Mouse (Mus musculus) neural tube, embryonic 12.5 days (tissue): ENCODE data around the gene Mrtfb. TPM values are rescaled to one million over a fixed set of nuclear protein-coding genes. Genes with fewer than 3 reads are reported as not detected.

Source experiments
- ATAC-seq: fragments of 200-750 bp; cut with Nextera tagmentation; 2 replicates; pipeline ENCODE4 v1.8.0; 2017; ENCODE audit warnings: low read depth, mild to moderate bottlenecking, moderate TSS enrichment, moderate library complexity; ENCODE audit not compliant: low FRiP score
- H3K27ac ChIP-seq: fragments of 300-500 bp; sonication (generic); 2 replicates; pipeline ENCODE4 v1.5.1; 2016
- H3K27me3 ChIP-seq: fragments of 300-500 bp; sonication (generic); replicated peaks from 2 replicates; pipeline ENCODE4 v1.6.1; 2016; ENCODE audit warnings: mild to moderate bottlenecking
- H3K36me3 ChIP-seq: fragments of 300-500 bp; sonication (generic); 2 replicates; pipeline ENCODE4 v1.6.1; 2016; ENCODE audit warnings: mild to moderate bottlenecking
- H3K4me1 ChIP-seq: fragments of 300-500 bp; sonication (generic); 2 replicates; pipeline ENCODE4 v1.6.1; 2016
- H3K4me2 ChIP-seq: fragments of 300-500 bp; sonication (generic); replicated peaks from 2 replicates; pipeline ENCODE4 v1.6.1; 2016; ENCODE audit warnings: mild to moderate bottlenecking
- H3K4me3 ChIP-seq: fragments of 300-500 bp; sonication (generic); 2 replicates; pipeline ENCODE4 v1.5.1; 2016
- H3K9ac ChIP-seq: fragments of 300-500 bp; sonication (generic); 2 replicates; pipeline ENCODE4 v1.6.1; 2016; ENCODE audit warnings: mild to moderate bottlenecking
- H3K9me3 ChIP-seq: fragments of 300-500 bp; sonication (generic); 2 replicates; pipeline ENCODE4 v1.6.1; 2016; ENCODE audit warnings: mild to moderate bottlenecking
- WGBS: fragments of 180-500 bp; shearing (Covaris S2); methylation state at CpG from one replicate; pipeline ENCODE4 v1.1.7; 2016; 5-methylcytosine and 5-hydroxymethylcytosine counted together
- polyA plus RNA-seq: library from polyadenylated mRNA; unstranded; fragments of >200 nt; fragmentation: Nextera tagmentation; extraction: Ambion mirVana; gene quantifications from 2 replicates; pipeline ENCODE4 v1.2.1, GENCODE M21; 2016

The Mrtfb gene
- polyA plus RNA-seq, 1 experiment from 2014 or later, result 14.8 TPM

DNA sequence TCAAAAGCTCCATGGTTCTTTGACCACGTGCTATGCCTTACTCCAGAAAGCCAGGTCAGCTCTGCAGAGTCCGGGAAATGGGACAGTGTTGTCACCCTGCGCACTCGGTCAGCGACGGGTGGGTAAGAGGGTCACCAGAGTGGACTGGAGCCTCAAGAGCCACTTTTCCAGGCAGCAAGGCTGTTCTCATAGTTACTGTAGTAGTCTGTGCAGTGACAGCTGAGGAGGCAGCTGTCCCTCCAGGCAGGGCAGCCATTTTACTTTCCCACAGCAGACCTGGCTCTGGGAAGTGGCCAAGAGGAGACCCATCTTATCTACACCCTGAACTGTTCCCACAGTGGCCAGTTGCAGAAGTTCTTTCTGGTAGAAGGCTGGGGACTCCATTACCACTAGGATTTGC is 159.2 kb downstream of the Mrtfb start:
- Histone ChIP-seq H3K4me3 (no peak overlapping the region), H3K36me3 (peaks cover 31% of the 10 kb centered on the region), H3K27ac (no peak overlapping the region), H3K4me1 (no peaks in the 10 kb centered on the region), H3K27me3 (no peaks in the 10 kb centered on the region), H3K9ac (no peak overlapping the region), H3K9me3 (no peaks in the 10 kb centered on the region), H3K4me2 (no peak overlapping the region)
- WGBS, result 94% methylated on average over 6 of the region's 6 CpGs
- no peak for ATAC-seq

DNA sequence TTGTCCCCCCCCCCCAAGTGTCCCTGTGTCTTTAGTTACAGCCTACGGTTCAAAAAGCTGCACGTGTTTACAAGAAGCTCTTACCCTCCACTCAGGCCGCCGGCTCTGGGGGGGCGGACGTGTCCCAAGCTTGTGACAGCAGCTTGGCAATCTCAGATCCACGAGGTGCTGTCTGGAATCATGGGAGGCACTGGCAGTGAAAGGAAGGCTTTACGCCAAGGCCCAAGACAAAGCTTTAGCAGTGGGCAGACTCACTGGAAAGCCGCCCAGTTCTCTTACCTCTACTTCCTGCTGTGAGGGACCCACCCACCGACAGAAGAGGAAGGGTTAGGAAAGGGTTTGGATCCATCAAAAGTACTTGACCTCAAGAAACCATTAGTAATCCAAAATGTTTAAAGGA is 160.2 kb downstream of the Mrtfb start:
- H3K4me1 ChIP-seq, result no peaks in the 10 kb centered on the region
- ATAC-seq, result no peak
- H3K9me3 ChIP-seq, result no peaks in the 10 kb centered on the region
- no peak overlapping the region for H3K9ac ChIP-seq
- H3K4me2 ChIP-seq, result no peak overlapping the region
- WGBS, result 81% methylated on average over 10 of the region's 10 CpGs
- peaks cover 21% of the 10 kb centered on the region for H3K36me3 ChIP-seq
- no peak overlapping the region for H3K27ac ChIP-seq
- no peaks in the 10 kb centered on the region for H3K27me3 ChIP-seq
- no peak overlapping the region for H3K4me3 ChIP-seq

GRCm38 (mm10) chr16:13417904-13418303 is 161.6 kb downstream of the Mrtfb start:
- Histone ChIP-seq H3K4me3 (no peak overlapping the region), H3K4me2 (no peak overlapping the region), H3K36me3 (peaks cover 11% of the 10 kb centered on the region), H3K9me3 (no peaks in the 10 kb centered on the region), H3K9ac (no peak overlapping the region), H3K27ac (no peak overlapping the region), H3K4me1 (no peaks in the 10 kb centered on the region), H3K27me3 (no peaks in the 10 kb centered on the region)
- ATAC-seq, result no peak
- WGBS, result 93% methylated on average over 5 of the region's 5 CpGs

GRCm38 (mm10) chr16:13419752-13420151 is 163.5 kb downstream of the Mrtfb start:
- Histone ChIP-seq H3K27me3 (no peaks in the 10 kb centered on the region), H3K36me3 (peaks cover 2% of the 10 kb centered on the region; the same call in 1 of the 2 replicates), H3K4me2 (no peak overlapping the region), H3K4me3 (no peak overlapping the region), H3K9ac (no peak overlapping the region), H3K4me1 (no peaks in the 10 kb centered on the region), H3K27ac (no peak overlapping the region), H3K9me3 (no peaks in the 10 kb centered on the region)
- 81% methylated on average over 2 of the region's 2 CpGs for WGBS
- no peak for ATAC-seq

DNA sequence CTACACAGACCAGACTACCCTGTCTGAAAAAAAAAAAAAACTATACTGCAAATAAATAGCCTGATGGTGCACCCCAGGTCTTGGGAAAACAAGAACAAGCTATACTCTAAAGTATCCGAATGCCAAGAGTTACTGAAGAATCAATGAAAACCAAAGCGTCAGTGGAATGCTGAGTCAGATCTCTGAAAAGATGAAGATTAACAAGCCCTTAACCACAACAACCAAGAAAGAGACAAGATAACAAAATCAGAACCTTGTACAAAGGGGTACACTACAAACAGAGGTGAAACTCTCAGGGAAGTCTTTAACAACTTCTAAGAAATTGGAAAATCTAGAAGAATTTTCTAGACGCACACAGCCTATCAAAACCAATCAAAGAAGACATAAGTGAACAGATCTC is 166.2 kb downstream of the Mrtfb start:
- no peak overlapping the region for H3K4me3 ChIP-seq
- no peaks in the 10 kb centered on the region for H3K9me3 ChIP-seq
- ATAC-seq, result no peak
- H3K4me2 ChIP-seq, result no peak overlapping the region
- H3K27me3 ChIP-seq, result no peaks in the 10 kb centered on the region
- no peak overlapping the region for H3K27ac ChIP-seq
- no peaks in the 10 kb centered on the region for H3K36me3 ChIP-seq
- H3K4me1 ChIP-seq, result no peaks in the 10 kb centered on the region
- 93% methylated on average over 3 of the region's 3 CpGs for WGBS
- H3K9ac ChIP-seq, result no peak overlapping the region

GRCm38 (mm10) chr16:13423587-13424355 is 167.5 kb downstream of the Mrtfb start:
- H3K4me2 ChIP-seq, result no peak overlapping the region
- no peak for ATAC-seq
- WGBS, result 93% methylated on average over 8 of the region's 8 CpGs
- no peaks in the 10 kb centered on the region for H3K9me3 ChIP-seq
- no peak overlapping the region for H3K4me3 ChIP-seq
- no peak overlapping the region for H3K9ac ChIP-seq
- H3K27ac ChIP-seq, result no peak overlapping the region
- H3K36me3 ChIP-seq, result no peaks in the 10 kb centered on the region
- no peaks in the 10 kb centered on the region for H3K27me3 ChIP-seq
- H3K4me1 ChIP-seq, result no peaks in the 10 kb centered on the region

- Histone ChIP-seq H3K36me3 (no peaks in the 10 kb centered on the region), H3K9me3 (no peaks in the 10 kb centered on the region), H3K9ac (no peak overlapping the region), H3K4me3 (no peak overlapping the region), H3K4me1 (no peaks in the 10 kb centered on the region), H3K4me2 (no peak overlapping the region), H3K27ac (no peak overlapping the region), H3K27me3 (no peaks in the 10 kb centered on the region)
- WGBS, result 92% methylated on average over 6 of the region's 6 CpGs
- no peak for ATAC-seq
These were observed 169.5 kb downstream of the Mrtfb start for GRCm38 (mm10) chr16:13425804-13426203.

GRCm38 (mm10) chr16:13426831-13427589 is 170.7 kb downstream of the Mrtfb start:
- Histone ChIP-seq H3K9ac (no peak overlapping the region), H3K27me3 (no peaks in the 10 kb centered on the region), H3K36me3 (no peaks in the 10 kb centered on the region), H3K27ac (no peak overlapping the region), H3K4me2 (no peak overlapping the region), H3K4me1 (no peaks in the 10 kb centered on the region), H3K9me3 (no peaks in the 10 kb centered on the region), H3K4me3 (no peak overlapping the region)
- WGBS, result 89% methylated on average over 10 of the region's 10 CpGs
- no peak for ATAC-seq

DNA sequence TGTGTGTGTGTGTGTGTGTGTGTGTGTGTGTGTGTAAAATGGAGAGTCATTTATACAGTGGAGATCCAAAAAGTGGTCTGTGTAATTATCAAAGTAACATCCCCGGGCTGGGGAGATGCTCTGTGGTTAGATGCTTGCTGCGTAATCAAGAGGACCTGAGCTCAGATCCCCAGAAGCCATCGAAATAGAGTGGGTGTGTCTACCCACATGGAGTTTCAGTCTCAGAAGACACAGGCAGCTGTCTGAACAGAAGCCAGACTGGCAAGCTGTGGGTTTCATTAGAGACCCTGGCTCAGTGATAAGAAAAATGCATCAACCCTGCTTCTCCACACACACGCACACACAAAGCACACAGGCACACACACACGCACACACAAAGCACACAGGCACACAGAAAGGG is 171.8 kb downstream of the Mrtfb start:
- no peaks in the 10 kb centered on the region for H3K4me1 ChIP-seq
- H3K27me3 ChIP-seq, result no peaks in the 10 kb centered on the region
- no peaks in the 10 kb centered on the region for H3K36me3 ChIP-seq
- no peak overlapping the region for H3K4me3 ChIP-seq
- ATAC-seq, result no peak
- no peak overlapping the region for H3K27ac ChIP-seq
- H3K9me3 ChIP-seq, result no peaks in the 10 kb centered on the region
- H3K9ac ChIP-seq, result no peak overlapping the region
- 84% methylated on average over 5 of the region's 5 CpGs for WGBS
- H3K4me2 ChIP-seq, result no peak overlapping the region

DNA sequence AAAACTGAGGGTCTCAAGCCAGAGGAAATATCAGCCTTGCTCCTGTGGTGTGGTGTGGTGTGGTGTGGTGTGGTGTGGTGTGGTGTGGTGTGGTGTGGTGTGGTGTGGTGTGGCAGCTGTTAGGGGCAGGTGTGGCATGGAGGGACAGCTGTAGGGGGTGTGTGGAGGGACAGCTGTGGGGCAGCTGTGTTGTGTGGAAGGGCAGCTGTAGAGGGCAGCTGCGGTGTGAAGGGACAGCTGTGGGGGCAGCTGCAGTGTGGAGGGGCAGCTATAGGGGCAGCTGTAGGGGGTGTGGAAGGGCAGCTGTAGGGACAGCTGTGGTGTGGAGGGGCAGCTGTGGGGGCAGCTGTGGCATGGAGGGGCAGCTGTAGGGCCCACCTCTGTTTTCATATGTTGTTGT is 172.5 kb downstream of the Mrtfb start:
- Histone ChIP-seq H3K4me2 (no peak overlapping the region), H3K36me3 (no peaks in the 10 kb centered on the region), H3K27me3 (no peaks in the 10 kb centered on the region), H3K27ac (no peak overlapping the region), H3K4me3 (no peak overlapping the region), H3K9ac (no peak overlapping the region), H3K9me3 (no peaks in the 10 kb centered on the region), H3K4me1 (no peaks in the 10 kb centered on the region)
- 100% methylated on average over 1 of the region's 1 CpGs for WGBS
- ATAC-seq, result no peak

DNA sequence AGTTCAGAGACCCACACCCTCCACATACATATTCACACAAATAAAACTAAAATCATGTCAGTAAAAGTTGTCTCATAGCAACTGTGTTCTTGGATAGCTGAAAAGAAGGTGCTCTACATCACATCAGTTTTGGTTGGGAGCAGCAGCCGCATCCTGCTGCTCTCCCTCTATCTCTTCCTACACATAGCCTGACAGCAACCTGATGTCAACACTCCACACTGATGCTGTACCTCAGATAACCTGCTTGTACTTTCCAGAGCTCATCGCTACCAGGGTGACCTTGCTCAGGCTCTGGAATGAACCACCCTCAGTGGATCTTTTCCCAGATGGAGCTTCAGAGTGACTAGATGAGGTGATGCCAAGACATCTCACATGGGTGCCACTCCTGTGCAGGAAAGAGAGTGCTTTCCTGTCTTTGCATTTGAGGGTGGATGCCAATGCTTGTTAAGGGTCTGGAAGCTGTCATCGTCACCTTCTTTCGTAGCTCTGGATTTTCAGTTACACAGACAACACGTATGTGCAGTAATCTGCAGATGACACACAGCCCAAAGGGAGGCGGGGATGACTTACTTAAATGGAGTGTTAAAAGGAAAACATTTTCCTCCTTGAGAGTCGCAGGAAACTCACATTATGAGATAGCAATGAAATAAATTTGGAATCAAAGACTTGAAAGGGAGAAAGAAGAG is 173.8 kb downstream of the Mrtfb start:
- Histone ChIP-seq H3K4me3 (no peak overlapping the region), H3K27ac (no peak overlapping the region), H3K36me3 (no peaks in the 10 kb centered on the region), H3K4me1 (no peaks in the 10 kb centered on the region), H3K4me2 (no peak overlapping the region), H3K9me3 (no peaks in the 10 kb centered on the region), H3K9ac (no peak overlapping the region), H3K27me3 (no peaks in the 10 kb centered on the region)
- 90% methylated on average over 7 of the region's 7 CpGs for WGBS
- no peak for ATAC-seq

- no peaks in the 10 kb centered on the region for H3K27me3 ChIP-seq
- H3K9ac ChIP-seq, result no peak overlapping the region
- H3K27ac ChIP-seq, result no peak overlapping the region
- ATAC-seq, result no peak
- no peaks in the 10 kb centered on the region for H3K4me1 ChIP-seq
- no peak overlapping the region for H3K4me3 ChIP-seq
- no peaks in the 10 kb centered on the region for H3K36me3 ChIP-seq
- H3K4me2 ChIP-seq, result no peak overlapping the region
- no peaks in the 10 kb centered on the region for H3K9me3 ChIP-seq
- WGBS, result 75% methylated on average over 1 of the region's 1 CpGs
These were observed 174.7 kb downstream of the Mrtfb start for GRCm38 (mm10) chr16:13430940-13431339.
